Mouse (Mus musculus): ENCODE measurements around the gene Terb1.

- TF ChIP-seq EP300 (optimal IDR thresholded peaks at IDR 0.05) (no peak), CTCF (IDR thresholded peaks at IDR 0.05; ENCODE audit: low read depth) (no peak)
Measured at GRCm38 (mm10) chr8:104427703-104428102, 82.0 kb downstream of the Terb1 start.

Data from stomach, postnatal 0 days (tissue).